Mouse (Mus musculus) urinary bladder, postnatal 14 days (tissue): Measurements from ENCODE around the gene Mrpl58.
A peak's percentile ranks its signal among the peaks of the same experiment; 100 is the strongest.
"Not testable (repeated sequence)": the region's sequence is repeated elsewhere in the genome, so short reads cannot be mapped to it uniquely, and the experiment has no call there.

ENCODE experiments used
- DNase-seq: peaks from one replicate; pipeline ENCODE4 v3.0.0; 2021; ENCODE audit warnings: low spot score

The Mrpl58 gene

DNA sequence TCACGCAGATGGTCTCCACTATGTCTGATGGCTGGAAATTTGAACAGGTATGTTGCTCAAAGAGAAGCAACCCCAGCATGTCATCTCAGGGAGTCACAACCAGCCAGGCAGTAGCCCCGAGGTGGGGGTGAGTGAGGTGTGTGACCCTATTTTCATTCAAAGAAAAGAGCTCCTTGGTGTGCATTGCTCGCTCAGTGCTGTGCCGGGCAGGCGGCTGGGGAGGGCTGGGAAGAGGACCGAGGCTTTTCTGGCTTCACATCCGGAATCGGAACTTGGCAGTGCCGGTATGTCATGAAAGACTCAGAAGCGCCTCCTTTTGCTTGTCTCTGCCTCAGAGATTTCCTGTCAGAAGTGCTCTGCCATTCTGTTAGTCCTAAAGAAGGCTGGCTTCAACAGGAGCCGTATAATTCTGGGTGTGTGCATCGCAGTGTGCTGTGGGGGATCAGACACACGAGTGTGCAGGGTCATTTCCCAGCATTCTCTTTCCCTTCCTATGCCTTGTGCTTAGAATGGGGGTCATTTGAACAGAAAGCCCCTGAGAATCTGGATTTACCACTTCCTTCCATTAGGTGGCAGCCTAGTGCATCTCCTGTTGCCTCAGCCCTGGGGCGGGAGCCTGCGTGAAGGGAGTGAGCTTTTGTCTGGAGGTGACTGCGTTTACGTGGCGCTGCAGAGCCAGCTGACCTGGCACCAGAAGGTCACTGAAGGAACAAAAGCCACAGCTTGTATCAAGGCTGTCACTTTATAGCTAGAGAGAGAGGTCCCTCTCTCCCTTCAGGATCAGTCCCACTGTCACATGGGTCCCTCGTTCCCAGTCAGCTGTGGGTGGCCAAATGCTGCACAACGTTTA, 24.2 kb downstream of the Mrpl58 start:
- peak; percentile 59 for DNase-seq

GRCm38 (mm10) chr11:115429307-115429706, 25.8 kb downstream of the Mrpl58 start:
- DNase-seq, result no peak

GRCm38 (mm10) chr11:115430561-115430960, 27.0 kb downstream of the Mrpl58 start:
- DNase-seq, result no peak

DNA sequence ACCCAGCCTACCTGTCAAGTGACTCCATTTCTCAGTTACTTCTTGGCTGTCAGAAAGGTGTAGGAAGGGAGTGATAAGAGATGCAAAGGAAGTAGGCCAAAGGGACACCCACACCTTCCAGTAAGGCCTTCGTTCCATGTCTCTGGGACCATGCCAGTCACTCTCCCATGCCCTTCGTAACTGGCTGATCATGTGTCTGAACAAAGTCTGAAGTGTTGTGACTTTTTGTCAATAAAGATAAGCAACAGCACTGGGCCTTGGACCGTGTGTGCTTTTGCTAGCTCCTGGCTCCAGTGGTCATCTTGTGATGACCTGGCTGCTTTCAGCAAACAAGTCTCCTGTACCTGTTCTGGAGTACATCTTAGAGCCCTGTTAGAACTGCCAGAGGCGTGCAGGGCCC, 29.3 kb downstream of the Mrpl58 start:
- no peak for DNase-seq

DNA sequence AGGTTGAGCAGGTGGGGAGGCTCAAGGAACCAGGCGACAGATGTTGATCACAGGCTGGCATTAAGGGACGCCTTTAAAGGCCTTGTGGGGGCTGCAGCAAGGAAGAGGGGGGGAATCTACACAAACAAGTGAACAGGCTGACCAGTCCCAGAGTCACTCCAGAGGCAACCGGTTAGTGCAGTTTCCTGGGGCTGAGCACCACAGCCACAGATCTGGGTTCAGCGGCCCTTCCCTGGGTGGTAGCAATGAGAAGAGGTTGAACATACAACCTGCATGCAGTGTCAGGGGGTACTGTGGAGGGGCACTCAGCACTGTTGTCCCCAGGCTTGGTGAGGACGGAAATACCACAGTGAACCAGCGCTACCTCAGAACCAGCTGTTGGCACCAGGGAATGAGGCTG, 29.8 kb downstream of the Mrpl58 start:
- DNase-seq, result no peak

DNA sequence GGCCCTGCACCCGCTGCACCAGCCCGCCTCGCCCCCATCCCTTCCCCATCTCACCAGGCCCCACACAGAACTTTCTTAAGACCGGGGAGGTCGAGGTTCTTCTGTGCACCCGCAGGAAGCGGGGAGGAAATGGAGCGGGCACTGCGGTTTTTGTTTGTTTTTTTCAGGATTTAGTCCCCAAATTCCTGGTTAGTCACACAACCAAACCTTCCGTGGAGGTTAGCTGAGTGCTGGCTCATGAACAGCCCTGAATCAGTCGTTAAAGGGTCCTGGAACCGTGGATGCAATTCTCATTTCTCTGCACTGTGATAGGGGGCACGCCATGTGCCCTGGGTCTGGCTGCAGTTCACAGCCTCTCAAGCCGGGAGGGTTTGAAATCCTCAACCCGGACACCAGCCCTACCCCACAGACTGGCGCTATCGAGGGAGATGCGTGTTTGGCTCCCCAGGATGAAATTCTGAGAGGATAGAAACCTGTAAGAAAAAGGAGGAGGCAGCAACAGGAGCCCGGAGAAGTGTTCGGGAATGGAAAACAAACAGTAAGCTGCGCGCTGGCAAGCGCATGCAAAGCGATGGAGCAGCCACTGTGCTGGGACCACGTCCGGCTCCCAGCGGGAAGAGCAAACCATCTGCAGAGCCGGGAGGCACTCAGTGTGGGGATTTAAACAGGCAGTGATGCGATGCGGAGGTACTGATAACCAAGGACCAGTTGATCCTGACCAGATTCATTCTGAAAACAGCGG, 32.2 kb downstream of the Mrpl58 start:
- peak; percentile 17 for DNase-seq

- no peak for DNase-seq
Measured at GRCm38 (mm10) chr11:115437571-115438122, 34.1 kb downstream of the Mrpl58 start.

DNA sequence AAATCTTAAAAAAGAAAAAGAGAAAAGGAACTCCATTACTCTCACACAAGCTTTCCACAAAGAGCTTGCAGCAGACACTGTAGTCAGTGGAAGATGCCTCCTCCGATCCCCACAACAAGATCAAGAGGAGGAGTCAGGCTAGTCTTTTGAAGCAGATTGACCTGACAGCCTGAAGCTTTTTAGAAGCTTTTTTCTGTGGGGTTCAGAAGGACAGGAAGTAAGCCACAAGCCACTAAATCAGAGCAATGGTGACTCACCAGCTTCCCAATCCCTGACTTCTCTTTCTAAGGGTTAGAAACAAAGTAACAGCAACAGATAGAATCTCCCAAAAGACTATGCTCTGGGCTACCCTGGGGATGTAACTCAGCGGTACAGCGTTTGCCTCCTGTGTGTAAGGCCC, 35.8 kb downstream of the Mrpl58 start:
- DNase-seq, result no peak

DNA sequence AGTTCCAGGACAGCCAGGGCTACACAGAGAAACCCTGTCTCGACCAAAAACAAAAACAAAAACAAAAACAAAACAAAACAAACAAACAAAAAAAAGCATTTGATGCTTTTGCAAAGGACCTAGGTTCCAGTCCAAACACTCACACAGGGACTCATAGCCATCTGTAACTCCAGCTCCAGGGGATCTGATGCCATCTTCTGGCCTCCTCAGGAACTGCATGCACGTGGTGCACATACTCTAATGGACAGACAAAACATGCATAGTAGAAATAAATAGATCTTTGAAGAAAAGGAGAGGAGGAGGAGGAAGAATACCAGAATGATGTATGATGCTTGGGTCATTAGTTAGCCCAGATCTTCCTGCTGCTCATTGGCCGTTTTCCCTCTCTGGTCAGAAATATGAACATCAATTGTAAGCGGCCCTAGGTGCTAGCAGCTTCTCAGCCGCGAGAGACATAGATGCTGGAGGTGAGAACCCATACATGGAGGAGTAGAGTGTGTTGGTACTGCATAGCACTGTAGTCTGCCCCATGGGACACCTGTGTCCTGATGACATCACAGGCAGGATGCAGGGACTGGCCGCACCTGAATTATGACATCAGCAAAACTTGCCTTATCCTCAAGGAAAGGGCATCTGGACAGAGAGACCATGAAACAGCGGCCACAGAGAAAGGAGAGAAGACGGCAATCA, 36.5 kb downstream of the Mrpl58 start, which contains the start of gene Trim80:
Trim80 (plus strand) TSS at position 640 of the 690 bp plus-strand sequence.
- DNase-seq, result no peak

DNA sequence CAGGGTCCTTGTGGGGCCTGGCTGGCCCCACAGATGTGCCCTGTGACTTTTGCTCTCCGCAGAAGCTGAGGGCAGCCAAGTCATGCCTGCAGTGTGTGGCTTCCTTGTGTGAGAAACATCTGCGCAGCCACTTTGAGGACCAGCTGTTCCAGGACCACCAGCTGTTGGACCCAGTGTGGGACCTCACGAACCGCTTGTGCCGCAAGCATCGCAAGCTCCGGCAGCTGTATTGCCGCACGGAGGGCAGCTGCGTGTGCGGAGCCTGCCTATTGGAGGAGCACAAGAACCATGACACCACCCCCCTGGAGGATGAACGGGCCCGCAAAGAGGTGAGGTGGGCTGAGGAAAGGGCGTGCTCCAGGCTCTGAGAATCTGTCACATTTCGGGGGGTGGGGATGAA, 37.9 kb downstream of the Mrpl58 start:
- DNase-seq, result no peak

DNA sequence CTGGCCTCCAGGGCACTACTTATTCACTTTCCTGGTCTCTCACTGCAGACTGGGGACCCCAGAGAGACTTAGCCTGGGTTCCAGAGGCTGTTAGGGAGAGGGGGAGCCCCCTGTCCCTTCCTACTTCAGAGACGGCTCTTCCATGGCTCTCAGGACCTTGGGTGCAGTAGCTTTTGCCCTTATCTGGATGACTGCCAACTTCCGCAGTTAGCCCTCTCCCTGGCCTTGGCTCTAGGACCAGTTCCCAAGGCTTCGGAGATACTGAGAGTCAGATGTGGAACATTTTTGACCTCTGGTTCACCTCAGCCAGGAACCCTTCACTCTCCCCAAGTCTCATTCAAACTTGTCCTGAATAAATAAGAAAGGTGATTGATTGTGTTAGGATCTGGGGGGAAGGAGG, 43.4 kb downstream of the Mrpl58 start:
- no peak for DNase-seq

- DNase-seq, result no peak
Measured at GRCm38 (mm10) chr11:115447321-115447885, 43.9 kb downstream of the Mrpl58 start.

DNA sequence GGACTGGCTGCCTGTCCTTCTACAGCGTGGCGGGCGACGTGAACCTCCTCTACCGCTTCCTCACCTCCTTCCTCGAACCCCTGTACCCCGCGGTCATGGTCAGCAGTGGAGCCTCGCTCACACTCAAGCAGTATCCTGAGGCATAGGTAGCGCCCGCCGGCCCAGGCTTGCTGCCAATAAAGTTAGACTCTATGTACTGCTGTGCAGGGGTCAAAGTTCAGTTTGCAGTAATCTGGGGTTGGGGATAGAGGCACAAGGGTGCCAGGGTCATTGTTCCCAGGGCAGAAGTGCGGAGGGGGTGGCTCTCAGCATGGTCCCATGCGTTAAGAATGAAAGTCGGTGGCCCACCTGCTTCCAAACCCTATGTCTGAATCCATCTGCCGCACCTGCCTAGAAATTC, 44.5 kb downstream of the Mrpl58 start:
- DNase-seq, result no peak

DNA sequence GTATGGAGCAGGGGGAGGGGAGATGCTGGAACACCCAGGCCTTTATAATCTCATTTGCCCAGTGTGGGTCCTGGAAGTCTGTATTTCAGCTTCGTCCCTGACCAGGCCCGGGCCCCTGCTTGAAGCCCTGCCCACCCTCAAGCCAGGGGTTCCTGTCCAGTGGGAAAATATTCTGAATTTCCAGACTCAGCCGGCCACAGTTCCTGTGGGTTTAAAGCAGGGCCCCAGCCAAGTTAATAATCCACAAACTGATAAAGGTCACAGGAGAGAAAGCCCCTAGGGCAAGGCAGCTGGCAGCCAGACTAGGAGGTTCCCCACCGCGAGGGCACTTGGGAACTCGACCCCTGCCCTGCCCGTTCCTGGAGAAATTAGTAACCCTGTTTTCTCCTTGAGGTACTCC, 45.4 kb downstream of the Mrpl58 start:
- no peak for DNase-seq

GRCm38 (mm10) chr11:115450176-115450575, 46.6 kb downstream of the Mrpl58 start:
- DNase-seq, result no peak

- no peak for DNase-seq
Measured at GRCm38 (mm10) chr11:115451781-115452241, 48.3 kb downstream of the Mrpl58 start.

GRCm38 (mm10) chr11:115452281-115452860, 48.8 kb downstream of the Mrpl58 start:
- DNase-seq, result no peak

- DNase-seq, result no peak
Measured at GRCm38 (mm10) chr11:115453306-115453705, 49.8 kb downstream of the Mrpl58 start.

DNA sequence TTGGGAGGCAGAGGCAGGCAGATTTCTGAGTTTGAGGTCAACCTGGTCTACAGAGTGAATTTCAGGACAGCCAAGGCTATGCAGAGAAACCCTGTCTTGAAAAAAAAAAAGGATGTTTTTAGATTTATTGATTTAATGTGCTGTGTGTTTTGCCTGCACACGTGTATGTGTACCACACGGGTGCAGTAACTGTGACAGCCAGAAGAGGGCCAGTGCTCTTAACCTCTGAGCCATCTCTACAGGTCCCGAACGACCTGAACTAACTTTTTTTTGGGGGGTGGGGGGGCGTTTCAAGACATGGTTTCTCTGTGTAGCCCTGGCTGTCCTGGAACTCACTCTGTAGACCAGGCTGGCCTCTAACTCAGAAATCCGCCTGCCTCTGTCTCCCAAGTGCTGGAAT, 51.3 kb downstream of the Mrpl58 start:
- DNase-seq, result not testable (repeated sequence)

DNA sequence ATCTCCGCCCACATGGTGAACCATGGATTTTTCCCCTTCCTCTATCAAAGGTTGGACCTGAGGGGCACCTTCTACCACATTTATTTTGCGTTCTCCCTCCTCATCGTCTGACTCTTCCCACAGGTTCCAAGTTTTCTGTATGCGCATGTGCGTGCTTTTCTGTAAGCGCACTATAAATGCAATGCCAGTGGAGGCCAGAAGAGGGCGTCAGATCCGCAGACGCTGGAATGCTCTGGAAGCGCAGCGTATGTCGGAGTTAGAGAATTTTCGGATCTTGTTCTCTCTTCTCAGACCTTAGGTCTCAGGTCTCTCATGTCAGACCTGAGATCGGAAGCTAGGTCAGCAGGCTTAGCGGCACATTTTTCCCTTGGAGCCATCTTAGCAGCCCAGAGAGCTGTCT, 52.1 kb downstream of the Mrpl58 start:
- no peak for DNase-seq

- no peak for DNase-seq
Measured at GRCm38 (mm10) chr11:115456182-115456581, 52.6 kb downstream of the Mrpl58 start.

- no peak for DNase-seq
Measured at GRCm38 (mm10) chr11:115457405-115457804, 53.9 kb downstream of the Mrpl58 start.
